Mouse (Mus musculus) hindlimb bud, embryonic 11.5 days (tissue): ENCODE data around the gene Bcor.

Experiments
- DNase-seq: peaks from one replicate; pipeline ENCODE4 v3.0.0-alpha.2; 2012; ENCODE audit warnings: low read depth, low spot score; ENCODE audit errors: extremely low spot score

The Bcor gene

DNA sequence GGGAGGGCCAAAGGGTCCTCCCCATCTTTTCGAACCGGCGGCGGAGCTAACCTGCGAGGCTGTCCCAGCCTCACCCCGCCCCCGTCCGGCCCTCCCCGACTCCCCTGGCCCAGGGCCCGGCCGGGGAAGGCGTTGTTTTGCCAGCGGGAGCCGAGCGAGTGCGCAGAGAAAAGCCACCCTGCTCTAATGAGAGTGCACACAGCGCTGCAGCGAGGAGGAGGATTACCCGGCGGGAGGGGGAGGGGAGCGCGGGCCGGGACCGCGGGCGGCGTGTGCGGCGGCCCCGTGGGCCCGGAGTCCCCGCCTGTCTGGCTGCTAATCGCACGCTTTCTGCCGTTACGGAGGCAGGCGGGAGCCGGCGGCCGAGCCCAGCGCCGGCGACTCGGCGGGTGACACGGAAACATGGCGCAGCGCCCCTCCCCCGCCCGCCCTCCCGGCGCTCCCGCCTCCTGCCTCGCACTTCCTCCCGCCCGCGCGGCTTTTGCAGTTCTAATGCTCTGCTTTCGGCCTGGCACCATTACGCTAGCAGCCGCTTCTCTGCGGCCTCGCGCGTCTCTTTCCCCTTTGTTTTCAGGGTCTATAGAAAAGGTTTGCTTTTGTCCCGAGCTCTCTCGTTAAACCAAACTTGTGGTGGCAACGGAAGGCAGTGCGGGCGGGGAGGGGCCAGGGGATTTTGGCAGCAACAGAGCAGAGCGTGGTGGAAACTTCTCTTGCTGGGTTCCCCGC is 71.7 kb downstream of the Bcor start:
- DNase-seq = no peak

DNA sequence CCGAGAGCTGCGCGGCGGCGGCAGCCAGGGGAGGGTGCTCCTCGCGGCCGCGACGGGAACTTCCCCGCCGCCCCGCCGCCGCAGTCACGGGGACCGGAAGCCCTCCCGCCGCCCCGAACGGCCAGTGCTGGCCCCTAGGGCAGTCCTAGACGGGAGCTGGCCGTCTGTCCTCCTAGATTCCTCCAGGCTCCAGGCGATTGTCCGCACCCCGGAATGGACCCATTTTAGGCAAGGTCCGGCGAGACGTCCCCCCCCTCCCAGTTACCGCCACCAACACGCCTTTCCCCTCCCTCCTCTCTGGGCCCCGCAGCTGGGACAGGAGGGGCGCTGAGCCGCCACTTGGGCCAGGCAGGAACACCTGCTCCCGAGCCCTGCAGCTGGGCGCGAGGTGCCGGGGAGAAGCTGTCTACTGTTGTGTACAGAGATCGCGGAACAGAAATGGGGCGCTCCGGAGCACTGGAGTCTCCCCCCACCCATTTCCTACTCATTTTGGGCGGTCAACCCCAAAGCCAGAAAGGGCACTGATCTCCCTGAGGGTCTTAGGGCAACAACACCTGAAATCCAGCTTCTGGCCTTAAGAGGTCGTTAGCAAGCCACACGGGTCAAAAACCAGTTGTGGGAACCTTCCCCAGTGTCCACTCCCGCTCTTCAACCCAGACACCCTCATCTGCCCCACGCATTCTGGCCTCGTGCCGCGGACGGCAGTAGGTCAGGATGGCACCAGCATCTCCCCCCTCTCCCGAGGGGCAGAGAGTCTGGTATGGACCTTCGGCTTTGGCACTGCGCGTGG is 72.4 kb downstream of the Bcor start:
- no peak for DNase-seq

DNA sequence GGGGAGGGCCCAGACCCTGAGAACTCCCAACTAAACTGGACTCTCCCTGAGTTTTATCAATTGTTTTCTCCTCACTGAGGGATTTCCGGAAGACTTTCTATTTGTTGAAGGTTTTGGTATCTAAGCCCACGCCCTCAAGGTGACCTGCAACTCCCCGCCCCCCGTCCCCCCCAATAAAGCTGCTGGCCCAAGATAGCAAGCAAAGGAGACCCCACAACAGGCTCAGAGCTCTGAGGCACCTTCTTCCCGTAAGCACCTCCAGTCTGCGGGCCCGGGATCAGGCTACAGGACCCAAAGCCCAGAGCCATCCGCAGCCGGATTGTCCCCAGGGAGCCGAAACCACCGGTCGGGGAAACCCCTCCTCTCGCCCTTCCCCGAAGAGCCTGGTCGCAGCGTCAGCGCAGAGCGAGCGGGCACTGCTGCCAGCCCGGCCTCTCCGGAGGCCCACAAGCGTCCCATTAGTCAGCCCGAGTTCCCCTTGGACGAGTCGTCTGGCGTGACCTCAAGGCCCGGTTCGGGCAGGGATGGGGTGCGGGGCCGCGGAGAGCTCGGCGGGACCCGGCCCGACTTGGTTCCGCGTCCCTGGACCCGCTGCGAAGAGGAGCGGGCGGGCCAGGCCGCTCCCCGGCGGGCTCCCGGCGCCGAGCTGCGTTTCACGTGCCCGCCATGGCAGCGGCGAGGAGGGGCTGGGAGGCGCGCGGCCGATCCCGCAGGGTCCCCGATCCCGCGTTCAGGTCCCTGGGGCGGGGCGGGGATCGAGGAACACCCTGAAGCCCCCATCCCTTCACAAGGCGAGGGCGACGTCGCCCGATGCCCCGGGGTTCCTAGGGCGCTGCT is 73.3 kb downstream of the Bcor start:
- no peak for DNase-seq

DNA sequence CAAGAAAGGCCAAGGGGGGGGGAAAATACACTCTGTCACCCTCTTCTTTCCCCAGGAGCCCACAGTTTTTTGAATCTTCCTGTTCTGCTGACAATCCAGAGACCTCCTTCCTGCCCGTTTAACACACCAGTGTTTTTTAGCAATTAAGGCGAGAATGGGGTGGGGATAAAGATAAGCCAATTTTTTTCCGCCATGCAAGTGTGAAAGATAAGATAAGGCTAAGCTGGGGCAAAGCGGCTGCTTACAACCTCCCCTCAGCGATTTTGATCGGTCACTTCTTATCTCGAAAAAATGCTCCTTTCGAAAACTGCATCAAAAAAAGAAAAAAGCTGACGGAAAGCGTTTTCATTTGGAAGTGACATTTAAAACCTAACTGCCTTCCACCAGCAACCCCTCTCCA is 74.2 kb downstream of the Bcor start:
- no peak for DNase-seq

DNA sequence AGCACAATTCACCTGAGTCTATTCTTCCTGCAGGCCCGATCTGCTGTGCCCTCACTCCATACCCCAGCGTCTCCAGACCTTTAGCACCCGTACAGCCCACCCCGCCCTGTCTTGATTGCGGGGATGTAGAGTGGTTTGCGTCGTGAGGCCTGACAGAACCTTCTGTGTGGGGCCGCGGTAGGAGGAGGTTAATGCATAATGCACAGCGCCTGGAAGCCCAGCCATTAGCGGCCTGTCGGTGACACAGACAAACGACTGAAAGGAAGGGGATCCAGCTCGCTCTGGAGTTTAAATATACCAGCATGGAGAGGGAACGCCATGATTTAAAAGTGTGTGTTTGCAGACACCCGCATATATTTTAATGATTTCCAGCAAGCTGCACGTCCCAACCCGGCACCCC is 74.9 kb downstream of the Bcor start:
- no peak for DNase-seq

DNA sequence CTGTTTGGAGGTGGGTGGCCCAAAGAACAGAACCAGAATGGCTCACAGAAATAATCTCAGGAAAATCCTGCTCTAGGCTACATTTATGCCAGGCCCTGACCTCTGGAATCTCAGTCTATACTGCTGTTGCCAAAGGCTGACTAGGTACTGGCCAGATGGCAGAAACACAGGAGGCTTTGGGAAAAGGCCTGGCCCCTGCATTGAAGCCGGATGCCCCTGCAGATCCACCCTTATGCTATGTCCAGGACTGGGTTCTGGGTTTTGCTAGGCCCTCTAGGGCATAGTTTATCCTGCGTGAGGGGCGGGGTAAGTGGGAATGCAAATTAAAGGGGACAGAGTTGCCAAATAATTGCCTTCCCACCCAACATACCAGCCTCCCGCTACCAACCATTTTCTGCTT is 75.5 kb downstream of the Bcor start:
- DNase-seq = no peak

DNA sequence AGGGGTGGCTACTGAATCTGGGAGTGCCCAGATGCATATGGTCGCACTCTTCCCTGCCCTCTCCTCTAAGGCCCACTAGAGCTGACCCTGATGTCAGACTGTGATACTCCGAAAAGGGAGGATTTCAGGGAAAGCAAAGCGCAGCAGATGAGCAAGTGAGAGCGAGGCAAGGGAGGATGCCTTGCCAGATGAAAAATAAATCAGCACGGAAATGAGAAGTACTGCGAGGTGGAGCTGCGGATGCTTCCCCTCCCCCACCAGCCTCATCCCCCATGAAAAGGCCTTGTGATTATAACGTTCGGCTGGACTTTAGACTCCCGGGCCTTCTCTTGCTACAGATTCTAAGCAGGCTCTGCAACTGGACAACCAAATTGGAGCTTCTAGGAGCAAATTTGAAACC is 76.5 kb downstream of the Bcor start:
- no peak for DNase-seq

DNA sequence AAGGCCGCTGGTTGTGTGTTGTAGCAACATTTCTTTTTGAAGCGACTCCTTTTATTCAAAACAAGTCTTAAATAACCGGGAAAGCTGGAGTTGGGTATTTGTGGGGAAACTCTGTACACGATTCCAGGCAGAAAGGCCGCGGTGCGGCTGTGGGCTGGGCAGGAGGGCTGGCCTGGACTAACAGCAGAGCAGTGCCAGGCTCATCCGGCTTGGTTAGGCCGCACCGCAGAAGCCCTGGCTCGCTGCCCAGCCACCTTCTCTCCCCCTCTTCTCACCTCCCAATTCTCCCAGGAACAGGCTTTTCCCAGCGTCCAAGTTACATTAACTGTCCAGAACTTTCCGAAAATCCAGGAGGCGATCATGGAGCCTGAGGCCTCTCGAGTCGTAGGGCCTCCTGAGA is 77.4 kb downstream of the Bcor start:
- no peak for DNase-seq

DNA sequence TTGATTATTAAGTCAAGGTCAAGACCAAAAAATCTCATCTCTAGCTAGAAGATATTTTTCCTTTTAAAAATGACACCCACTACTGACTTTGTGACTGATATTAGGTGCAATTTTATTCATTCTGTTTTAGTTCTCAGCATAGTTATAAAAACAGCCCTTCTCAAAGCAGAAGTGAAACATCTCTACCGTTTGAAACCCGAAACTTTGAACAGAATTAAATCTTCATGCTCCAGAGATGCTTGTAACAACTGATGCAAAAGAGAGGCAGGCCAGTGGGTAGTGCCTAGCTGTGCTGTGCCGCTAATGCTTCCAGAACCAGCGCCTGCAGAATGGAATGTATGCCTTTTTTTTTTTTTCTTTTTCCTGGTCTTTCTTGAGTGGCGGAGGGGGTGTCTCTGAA is 78.0 kb downstream of the Bcor start:
- no peak for DNase-seq

DNA sequence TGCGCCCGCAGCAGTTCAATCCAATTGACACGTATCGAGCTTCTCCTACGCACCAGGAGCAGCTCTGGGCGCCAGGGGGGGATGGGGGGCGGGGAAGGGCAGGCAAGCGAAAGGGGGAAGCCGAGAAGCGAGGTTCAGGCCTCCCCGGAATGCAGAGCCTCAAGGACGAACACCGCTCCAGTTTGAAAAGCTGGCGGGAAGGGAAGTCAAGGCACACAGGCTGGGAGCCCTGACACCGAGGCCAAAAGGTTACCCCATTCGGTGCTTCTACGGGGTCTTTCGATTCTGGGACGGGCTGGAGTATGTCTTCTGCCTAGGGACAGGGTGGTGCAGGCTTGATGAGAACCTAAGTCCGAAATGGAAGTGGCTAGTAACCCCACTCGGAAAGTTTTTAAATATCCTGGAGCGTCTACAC is 78.4 kb downstream of the Bcor start:
- DNase-seq = no peak

DNA sequence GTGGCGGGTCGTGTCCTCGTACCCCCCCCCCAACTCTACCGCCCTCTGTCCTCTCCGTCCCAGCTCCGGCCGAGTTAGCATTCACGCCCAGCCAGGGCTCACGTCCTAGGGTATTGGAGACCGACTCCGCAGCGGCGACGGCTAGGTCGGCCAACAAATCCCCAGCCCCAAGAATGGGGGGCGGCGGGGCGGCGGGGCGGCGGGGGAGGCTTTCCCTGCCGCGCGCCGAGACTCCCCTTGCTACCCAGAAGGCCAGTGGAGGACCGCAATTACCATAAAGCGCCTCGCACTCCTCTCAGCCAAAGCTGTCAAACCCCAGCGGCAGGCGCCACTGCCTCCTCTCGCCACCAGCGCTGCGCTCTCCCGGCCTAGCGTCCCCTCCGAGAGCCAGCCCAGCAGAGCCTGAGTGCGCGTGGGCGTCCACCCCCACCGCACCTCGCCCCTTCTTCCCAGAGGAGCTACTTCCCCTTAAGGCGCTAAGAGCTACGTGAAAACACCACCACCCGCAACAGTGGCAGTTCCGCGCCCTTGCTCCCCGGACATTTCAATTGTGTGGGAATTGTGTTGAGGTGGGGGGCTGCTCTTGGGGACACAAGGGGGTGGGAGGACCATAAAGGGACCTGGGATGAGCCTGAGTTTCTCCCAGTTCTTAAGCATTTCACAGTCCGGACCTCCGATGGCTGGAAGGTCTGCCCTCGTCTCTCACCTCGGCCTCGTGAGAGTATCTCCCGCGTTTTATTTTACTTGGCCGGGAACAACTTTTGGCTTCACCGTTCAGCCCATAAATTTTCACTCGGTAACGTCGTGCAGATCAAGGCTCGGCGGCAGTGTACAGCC is 79.0 kb downstream of the Bcor start:
- DNase-seq = no peak

DNA sequence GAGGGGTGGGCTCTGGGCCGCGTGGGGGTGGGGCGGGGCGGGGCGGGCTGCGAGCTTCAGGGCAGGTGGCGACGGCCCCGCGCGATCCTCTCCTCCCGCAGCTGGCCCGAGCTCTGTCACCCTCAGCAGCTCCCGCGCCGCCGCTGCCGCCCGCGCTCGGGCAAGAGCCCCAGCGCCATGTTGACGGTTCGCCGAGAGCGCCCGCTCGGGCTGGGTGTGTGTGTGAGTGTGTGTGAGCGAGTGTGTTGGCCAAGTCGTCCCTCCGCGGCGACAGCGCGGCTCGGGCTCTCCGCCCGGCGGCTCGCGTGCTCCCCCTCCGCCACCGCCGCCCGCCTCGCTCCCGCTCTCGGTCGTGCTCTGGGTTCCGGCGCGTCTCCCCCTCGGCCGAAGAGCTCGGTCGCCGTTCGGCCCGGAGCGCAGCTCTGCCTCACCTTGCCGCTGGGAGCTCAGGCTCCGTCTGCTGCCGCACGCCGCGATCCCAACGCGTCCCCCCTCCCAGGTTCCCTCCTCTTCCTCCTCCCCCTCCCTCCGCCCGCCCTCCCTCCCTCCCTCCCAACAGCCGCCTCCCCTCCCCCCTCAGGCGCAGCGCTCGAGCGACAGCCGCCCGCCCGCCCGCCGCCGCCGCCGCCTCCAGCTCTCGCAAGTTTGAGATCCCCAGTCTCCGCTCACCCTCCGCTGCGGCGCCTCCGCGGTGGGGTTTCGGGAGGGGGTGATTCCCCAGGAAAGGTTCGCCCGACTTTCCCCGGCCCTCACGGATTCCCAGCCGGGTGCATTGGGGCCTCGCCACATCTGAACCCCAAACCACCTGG is 79.9 kb downstream of the Bcor start:
- no peak for DNase-seq

DNA sequence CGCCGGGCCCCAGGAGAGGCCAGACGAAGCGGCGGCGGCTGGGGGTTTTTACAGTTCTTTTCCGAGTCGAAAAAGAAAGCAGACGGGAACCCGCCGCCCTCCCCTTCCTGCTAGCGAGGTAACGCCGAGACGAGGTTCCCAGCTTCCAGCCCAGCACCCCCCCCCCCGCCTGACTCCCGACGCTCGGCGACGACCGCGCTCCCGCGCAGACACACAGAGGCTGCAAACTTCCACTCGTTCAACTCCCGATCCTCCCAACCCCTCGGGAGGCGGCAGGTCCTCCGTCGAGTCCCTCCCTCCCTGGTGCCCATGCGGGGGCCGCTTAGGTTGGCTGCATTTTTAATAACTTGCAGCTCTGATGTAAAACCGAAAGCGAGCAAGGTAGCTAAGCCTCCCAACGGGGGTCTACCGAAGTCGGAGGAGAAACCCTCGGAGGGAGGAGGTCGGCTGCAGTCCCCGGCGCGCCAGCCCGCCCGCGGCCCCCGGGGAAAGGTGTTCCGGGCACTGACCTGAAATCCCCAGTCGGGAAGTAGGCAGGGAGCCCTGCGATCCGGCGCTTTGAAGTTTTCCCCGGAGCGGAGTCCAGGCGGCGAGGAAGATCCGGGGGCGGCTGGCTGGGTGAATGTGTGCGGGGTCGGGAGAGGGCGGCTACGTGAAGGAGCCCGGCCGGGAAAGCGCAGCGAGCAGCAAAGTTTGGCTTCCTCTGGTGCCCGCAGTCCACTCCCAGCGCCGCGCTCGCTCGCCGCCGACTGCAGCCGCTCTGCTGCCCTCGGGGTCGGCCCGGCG is 80.7 kb downstream of the Bcor start:
- DNase-seq = no peak

DNA sequence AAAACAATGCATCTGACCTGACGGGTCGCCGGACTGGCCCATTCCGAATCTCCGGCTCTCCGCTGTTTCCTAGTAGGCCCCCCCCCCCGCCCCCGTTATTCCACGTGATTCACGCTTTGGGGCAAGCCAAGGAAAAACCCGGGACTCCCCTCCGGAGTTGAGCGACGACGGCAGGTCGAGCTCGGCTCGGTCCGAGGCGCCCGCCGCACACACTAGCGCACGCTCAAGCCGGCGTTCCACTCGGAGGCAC is 81.2 kb downstream of the Bcor start:
- no peak for DNase-seq

DNA sequence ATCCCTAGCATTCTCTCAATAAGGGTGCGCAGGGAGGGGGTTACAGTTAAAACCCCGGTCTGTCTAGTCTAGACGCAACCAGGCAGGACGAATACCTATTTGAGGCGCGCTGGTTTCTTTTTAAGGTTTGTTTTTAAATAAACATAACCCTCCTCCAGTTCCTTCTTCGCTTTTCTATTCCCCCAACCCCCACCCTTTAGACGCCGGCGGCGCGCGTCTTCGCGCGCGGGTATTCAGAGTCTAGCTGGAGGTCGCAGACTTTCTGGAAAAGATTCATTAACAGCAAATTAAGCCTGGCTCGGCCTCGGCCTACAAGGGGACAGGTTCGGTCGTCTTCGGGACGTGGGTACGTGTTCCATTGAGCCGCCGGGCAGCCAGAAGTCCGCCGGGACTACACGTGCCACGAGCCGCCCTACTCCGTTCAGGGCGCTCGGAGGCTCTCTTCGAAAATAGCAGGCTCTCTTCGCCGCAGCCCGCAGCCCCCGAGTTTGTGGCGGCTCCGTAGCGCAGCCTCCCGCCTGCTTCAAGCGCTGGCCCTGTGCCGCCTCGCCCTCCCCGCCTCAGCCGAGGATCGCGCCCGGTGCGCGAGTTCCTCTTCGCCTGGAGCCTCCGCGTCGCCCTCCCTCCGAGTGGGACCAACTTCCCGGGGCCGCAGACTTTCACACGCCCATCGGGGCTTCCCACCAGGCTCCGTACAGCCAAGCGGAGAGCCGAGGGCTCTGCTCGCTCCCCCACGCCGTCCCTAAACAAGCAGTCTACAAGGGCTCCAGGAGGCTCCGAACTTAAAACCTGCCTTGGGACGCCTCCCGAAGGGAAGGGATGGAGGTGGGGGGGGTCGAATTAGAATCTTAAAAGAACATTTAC is 81.7 kb downstream of the Bcor start:
- DNase-seq = no peak

DNA sequence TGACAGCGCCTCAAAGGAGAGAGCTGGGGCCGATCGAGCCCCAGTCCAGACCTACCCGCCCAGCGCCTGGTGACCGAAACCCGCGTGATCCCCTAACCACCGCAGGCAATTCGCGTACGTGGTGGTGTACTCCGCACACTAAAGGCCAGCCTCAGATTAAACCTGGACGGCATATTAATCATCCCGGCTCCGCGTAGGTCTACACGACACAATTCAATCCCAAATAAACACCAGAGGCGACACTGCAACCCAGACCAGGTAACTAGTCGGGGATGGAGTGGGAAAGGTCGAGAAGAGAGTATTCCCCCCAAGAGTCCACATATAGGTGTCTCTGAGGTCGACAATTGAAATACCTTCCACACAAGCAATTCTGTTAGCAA is 82.6 kb downstream of the Bcor start:
- DNase-seq = no peak

DNA sequence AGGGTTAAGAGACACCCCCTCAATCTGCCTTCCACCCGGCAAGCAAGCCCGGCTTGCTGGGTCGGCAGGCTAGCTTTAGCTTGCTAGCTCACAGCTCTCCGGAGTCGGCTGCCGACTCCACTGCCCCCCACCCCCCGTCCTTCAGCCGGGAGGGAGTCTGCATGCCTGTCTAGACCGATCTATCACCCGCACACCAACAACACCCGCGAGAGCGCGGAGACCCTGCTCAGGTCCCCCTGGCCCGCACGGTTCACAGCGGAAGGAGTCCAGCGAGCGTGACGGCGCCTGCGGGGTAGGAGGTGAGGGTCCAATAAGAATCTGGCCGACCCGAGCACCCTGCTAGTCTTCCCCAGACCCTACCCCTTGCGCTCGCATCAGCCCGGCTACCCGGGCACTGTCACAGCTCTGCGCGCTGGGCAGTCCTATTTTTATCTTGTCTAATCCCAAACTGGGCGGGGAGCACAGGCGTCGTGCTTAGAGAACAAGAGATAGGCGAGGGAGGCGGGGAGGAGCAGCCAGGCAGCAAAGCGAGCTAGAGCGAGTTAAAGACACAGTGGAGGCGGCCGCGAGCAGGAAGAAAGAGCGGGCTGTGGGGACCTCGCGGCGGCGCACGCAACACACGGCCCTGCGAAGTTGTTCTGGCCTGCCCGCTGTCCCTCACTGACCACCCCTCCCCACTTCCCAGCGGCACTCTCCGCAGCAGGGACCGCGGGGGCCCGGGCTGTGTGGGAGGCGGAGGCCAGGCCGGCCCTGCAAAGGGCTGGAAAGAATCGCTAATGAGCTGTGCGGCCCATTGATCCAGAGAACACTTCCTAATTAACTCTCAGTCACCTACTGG is 83.2 kb downstream of the Bcor start:
- no peak for DNase-seq

DNA sequence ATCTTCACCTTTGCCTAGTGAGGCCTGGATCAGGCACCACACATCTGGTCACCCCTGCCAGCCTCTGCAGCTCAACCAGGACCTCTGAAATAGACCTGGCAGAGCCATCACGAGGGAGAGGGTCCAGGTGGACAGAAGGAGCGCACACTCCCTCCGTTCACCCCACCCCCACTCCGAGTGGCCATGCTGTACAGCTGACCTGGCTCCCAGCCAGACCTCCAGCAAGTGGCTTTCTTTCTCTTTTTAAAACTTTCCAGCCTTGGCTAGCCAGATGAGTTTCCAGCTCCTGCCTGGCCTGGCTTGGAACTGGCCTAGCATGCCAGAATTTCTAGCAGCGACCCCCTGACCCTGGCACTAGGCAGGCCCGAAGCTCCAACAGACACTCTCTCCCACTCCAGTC is 87.4 kb downstream of the Bcor start:
- DNase-seq = no peak
